Mouse (Mus musculus): ENCODE results near the gene Psap.
A peak's percentile ranks its signal among the peaks of the same experiment; 100 is the strongest.

Psap gene

DNA sequence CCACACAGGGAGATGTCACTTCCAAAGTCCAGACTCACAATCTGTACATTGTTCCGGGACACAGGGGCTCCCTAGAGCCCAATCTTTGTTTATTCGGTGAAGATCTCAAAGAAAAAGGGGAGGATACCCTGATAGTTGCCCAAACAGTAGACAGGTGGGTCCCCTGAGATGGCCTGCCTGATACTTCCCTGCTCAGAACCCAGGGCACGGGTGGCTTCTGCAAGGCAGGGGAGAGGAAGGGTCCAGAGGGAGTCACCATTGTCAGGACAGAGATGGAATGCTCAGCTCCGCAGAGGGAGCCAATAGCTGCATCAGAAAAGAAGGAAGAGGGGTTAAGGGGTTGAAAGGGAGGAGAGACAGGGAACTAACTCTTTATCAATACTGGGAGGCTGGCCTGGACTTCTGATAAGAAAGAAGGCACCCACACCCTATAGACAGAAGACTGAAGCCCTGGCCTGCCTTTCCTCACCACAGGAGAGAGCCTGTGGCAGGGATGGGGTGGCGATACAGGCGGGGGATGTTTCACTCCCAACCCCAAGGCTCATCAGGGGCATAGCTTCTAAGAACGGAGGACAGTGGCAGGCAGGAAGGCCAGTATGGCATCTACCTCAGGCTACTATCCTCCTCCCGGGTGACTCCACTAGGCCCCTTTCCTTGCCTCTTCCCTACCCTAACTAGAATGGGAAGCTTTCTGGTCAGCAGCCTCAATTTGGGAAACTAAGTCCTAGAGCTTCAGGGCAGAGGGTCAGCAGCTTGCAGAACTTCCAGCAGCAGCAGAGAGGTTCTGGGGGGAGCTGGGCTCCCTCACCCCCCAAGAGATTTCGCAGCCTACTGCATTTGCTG, 70.6 kb downstream of the Psap start:
- DNase-seq (ENCODE audit: low spot score in 2 of 2), result peak; percentile 52 to 65

DNA sequence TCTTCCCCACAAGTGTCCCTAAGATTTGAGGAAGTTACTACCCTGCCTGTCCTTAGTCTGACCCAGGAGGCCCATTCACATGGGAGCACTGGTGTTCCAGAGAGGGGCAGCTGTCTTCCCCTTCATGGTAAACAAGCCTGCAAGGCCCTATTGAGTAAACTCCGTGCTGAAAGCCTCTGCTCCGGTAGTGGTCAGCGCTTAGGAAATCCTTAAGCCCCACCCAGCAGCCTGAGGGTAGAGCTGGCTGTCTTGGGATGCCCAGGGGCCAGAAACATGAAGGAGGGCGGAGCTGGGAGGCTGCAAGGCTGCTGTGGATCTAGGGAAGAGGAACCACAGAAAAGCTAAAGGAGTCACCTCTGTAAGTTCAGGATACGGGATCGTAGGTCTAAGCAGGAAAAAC, 71.6 kb downstream of the Psap start:
- peak; percentile 58 to 61 for DNase-seq (ENCODE audit: low spot score in 2 of 2)

DNA sequence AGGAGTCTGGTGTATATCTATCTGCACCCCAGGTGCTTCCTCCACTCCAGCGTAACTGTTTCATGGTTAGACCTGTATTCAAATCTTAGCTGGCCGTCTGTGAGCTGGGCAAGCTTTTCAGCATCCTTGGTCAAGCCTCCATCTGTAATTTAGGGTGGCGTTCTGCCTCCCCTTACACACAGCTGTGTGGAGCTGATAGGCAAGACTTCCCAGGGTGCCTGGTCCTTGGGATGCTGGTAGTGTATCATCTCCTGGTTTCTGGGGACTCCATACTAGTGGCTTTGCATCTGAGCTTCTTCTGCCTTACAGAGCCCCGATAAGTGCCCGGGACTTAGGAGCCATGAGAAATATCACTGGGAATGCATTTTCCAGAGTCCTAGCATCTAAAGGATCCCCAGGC, 72.2 kb downstream of the Psap start:
- DNase-seq (ENCODE audit: low spot score in 2 of 2), result peak; percentile 40 to 58

DNA sequence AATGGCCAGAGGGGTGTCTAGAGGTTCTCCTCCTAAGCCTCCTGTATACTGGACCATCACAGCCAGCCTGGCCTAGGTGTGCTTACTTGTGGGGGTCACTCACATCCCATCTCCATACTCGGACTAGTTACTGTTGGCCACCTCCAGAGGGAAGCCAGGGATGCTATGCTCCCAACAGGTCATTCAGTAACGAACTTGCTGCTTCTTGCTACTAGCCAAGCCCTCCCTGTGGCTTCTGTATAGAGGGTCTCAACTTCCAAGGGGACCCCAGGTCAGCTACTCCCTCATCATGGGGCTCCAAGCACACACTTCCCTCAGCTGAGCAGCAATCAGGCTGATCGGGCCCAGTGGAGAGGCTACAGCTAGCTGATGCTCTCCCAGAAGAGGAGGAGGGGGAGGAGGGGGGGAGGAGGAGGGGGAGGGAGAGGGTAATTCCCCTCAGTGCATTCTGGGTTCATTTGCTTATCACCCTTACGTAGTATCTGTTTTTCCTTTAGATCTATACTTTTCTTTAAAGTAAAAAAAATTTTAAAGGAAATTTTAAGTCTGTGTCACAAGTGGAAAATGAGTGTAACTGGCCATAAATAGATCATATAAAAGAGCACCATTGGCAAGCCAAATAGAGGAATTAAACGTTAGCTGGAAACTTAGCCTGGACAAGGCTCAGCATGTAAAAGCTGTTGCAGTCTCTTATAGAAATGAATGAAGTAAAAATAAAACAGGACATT, 72.8 kb downstream of the Psap start:
- peak; percentile 36 to 38 for DNase-seq (ENCODE audit: low spot score in 2 of 2)

DNA sequence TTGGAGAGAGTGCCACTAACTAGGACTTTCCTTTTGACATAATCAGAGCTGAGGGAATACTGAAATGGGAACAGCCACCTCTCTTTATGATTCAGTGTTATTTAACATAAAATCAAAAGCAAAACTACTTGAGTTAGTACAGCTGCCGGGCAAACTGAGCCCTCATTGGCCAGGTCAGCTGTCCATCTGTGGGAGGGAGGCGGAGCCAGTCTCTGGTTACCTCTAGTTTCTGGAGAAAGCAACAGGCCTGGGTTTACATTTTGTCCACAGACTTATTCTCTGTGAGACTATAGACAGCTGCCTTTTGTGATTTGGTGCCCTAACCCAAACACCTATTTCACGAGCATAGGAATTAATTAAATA, 73.4 kb downstream of the Psap start:
- peak; percentile 97 to 98 for DNase-seq (ENCODE audit: low spot score in 2 of 2)

DNA sequence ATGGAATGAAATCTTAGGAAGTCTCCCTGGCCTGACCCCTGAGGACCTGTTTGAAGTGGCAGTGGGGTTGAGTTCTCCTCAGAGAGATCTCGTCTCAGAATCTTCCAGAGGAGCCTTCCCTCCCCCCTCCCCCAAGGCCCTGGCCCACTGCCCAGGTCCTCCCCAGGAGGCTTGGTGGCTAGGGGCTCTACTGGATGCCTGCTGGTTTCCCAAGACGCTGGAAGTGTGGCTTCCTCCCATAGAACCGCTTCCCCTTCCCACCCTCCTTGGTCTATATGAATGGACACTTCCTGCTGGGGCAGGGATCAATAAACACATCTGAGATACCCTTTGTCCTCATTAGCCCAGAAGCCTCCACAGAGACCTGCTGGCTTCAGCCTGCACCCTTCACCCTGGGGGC, 73.8 kb downstream of the Psap start:
- peak in 1 of 2 experiments; percentile 21 for DNase-seq (ENCODE audit: low spot score in 2 of 2)

DNA sequence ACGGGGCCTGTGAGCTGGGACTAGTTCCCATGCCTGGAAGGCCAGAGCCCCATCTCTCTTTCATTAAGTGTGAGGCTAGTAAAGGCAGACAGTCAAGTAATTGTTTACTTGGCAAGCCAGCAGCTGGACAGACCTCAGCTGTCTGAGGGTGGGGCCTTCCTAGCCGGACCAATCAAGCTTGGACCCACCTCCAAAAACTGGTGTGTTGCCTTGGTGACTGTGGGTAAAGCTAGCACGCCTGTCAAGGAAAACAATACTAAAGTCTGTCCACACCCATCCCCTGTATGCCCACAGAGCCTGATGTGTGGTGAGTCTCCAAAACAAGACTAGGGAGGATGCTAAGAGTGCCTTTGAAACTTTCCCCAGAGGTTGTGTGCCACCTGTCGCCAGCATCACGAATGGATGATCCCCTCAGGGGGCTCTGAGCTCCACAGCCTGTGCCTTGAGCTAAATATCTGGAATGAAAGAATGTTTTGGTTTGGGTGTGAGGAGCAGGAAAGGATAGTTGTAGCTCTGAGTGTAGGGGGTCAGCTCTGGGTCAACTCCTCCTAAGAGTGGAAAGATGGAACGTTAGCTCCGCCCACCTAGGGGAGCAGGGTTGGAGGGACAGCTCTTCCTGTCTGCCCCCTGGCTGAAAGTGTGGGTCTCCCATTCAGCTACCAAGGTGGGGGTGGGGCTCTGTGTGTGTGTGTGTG, 74.5 kb downstream of the Psap start:
- peak in 1 of 2 experiments; percentile 66 for DNase-seq (ENCODE audit: low spot score in 2 of 2)
